Mouse (Mus musculus): ENCODE data around the gene Mamdc2.

- TF ChIP-seq POLR2A (IDR thresholded peaks at IDR 0.05; ENCODE audit: control insufficient read depth in 1 of 2, insufficient read depth in 1 of 2, low read depth in 1 of 2, low read length in 2 of 2, poor library complexity in 1 of 2) (no peak), MXI1 (IDR thresholded peaks at IDR 0.05; ENCODE audit: low read depth, low read length) (no peak), ZMIZ1 (IDR thresholded peaks at IDR 0.05; ENCODE audit: low read depth, low read length) (no peak), CTCF (IDR thresholded peaks at IDR 0.05 in 2 of 3, conservative IDR thresholded peaks at IDR 0.05 in 1 of 3; ENCODE audit: control insufficient read depth in 1 of 3, insufficient read depth in 1 of 3, low read depth in 2 of 3, low read length in 3 of 3, poor library complexity in 1 of 3, severe bottlenecking in 1 of 3) (no peak), KAT2A (conservative IDR thresholded peaks at IDR 0.05; ENCODE audit: low read depth, low read length) (no peak), EP300 (IDR thresholded peaks at IDR 0.05; ENCODE audit: low read depth in 1 of 2, low read length in 2 of 2) (no peak), CHD2 (IDR thresholded peaks at IDR 0.05; ENCODE audit: low read length) (no peak), RCOR1 (IDR thresholded peaks at IDR 0.05; ENCODE audit: low read depth, low read length) (no peak), BHLHE40 (IDR thresholded peaks at IDR 0.05; ENCODE audit: borderline replicate concordance, low read depth, low read length) (no peak), USF1 (IDR thresholded peaks at IDR 0.05; ENCODE audit: low read depth, low read length) (no peak), UBTF (IDR thresholded peaks at IDR 0.05; ENCODE audit: borderline replicate concordance, insufficient read depth, low read depth, low read length) (no peak)
These were observed 141.6 kb downstream of the Mamdc2 start for GRCm38 (mm10) chr19:23306671-23307070.

All from MEL (cell line).